Mouse (Mus musculus) cerebellum, adult 9-10 months (tissue): ENCODE data around the gene Gckr.
"Not testable (repeated sequence)": the region's sequence is repeated elsewhere in the genome, so short reads cannot be mapped to it uniquely, and the experiment has no call there.

Source experiments
- DNase-seq: peaks from one replicate; pipeline ENCODE4 v3.0.0; 2022

The Gckr gene

GRCm38 (mm10) chr5:31295606-31296141 is 1.6 kb upstream of the Gckr start, which contains the start of gene Fndc4:
Gene Fndc4, minus strand, starts transcription at chr5:31296080.
- peak; percentile 73 for DNase-seq

DNA sequence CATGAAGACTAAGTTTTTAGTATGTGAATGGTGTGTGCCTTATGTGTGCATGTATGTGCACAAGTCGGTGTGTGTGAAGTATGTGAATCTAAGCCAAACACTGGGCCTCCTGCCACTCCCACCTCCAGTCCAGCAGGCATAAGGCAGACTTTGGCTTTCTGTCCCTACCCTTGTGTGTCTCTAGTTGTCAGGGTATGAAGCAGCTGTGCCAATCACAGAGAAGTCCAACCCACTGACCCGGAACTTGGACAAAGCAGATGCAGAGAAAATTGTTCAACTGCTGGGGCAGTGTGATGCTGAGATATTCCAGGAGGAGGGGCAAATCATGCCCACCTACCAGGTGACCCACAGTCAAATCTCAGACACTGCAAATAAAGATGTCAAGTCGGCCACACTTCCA is 738 bp downstream of the Gckr start:
- no peak for DNase-seq

GRCm38 (mm10) chr5:31298486-31298885 is 1.2 kb downstream of the Gckr start:
- DNase-seq = no peak

DNA sequence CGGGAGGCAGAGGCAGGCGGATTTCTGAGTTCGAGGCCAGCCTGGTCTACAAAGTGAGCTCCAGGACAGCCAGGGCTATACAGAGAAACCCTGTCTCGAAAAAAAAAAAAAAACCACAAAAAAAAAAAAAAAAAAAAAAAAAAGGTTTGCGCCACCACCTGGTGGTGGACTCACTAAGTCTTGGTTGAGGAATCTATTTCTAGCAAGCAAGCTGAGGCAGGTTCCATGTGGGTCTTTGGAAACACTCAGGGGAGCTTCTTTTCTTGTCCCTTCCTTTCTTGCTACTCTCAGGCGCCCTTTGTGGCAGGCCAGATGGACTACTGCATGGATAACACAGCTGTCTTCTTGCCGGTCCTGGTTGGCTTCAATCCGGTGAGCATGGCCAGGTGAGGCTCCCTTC is 4.6 kb downstream of the Gckr start:
- DNase-seq = no peak

GRCm38 (mm10) chr5:31303093-31303492 is 5.8 kb downstream of the Gckr start:
- no peak for DNase-seq

DNA sequence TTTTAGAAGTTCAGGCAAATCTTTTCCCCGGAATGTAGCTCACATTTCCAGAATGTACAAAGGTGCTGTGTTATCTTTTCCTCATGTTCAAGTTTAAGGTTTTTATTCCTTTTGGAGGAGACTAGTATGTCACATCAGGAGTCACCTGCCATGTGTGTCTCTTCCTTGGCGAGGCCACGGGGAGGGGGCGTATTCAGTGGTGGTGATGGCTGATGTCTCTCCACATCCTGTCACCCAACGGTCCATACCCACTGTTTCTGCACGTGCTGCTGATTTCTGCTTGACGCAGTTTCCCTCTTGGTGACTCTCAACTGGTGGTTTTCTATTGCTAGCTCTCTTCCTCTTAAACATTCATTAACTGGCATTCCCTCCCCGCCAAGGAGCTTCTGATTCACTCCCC is 15.6 kb downstream of the Gckr start:
- DNase-seq = no peak

DNA sequence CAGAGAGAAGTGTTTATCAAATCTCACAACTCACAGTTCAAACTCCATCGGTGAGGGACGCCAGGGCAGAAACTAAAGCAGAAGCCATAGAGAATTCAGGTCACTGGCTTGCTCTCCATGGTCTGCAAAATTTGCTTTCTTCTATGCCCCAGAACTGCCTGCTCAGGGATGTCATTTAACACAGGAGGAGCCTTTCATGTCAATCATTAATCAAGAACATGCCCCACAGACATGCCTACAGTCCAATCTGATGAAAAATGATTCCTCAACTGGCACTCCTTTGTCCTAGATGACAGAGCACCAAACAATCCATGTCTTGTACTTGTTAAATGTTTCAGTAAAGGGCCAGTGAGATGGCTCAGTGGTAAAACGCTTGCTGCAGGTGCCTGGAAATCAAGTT is 25.5 kb downstream of the Gckr start:
- no peak for DNase-seq

DNA sequence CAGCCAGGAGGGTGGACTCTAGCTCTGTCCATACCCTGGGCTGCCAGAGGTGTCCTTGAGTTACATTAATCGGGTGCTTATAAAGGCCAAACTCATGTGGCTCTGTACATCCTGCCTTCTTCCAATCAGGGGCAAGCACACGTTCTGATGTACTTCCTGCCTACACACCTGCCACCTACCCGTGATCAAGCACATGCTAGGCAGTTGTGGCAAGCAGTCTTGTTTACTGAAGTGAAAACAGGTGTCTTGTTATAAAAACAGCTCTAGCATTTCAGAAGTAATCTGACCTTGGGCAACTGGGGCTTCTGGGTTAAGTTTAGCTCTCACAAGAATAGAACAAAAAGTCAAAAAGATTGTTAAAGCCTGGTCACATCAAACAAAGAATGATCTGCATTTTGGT is 26.8 kb downstream of the Gckr start:
- DNase-seq = no peak

DNA sequence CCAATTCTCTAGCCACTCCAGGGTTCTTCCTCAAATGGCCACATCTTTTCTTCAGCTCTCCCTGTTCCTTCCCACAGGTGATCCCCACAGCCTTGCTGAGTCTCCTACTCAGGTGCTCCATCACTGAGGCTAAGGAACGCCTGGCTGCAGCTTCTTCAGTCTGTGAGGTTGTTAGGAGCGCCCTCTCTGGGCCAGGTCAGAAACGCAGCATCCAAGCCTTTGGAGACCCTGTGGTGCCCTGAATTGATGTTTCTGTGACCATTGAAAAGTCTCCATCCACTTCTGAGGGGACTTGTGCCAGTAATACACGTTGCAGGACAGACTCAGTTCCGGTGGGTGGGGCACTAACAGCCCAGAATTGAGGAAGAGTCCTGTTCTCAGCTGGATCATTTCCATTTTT is 29.6 kb downstream of the Gckr start:
- DNase-seq = no peak

DNA sequence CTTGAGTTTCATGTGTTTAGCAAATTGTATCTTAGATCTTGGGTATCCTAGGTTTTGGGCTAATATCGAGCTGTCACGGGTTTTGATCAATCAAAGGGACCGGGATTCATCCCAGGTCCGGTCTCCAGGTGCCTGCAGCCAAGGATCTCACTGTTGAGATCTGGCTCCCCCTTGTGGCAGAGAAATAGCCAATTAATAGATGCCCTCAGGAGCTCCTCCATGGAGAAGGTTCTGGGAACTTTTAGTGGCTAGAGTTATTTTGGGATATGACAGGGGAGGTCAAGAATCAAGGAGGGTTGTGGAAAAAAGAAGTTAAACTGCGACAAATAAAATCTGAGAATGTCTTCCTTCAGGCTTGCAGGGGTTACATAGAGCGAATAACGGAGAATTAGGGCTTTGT is 31.0 kb downstream of the Gckr start:
- peak; percentile 68 for DNase-seq

DNA sequence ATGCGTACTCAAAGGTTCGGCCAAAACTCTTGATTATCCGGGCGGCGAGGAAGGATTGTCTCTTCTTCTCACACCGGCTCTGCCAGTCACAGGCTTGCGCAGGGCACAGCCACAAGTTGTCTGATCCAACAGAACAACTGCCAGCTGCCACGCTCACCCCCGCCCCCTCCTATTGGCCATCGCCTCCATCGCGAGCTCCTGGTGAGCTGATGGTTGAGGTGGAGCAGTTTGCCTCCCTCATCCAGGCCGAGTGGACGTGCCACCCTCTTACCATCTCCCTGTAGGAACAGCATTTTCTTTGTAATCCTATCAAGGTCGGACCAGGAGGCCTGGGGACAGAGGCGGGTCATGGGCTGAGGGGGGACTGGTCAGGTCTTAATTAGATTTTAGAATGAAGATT is 60.3 kb downstream of the Gckr start:
- not testable (repeated sequence) for DNase-seq

GRCm38 (mm10) chr5:31360955-31361354 is 63.7 kb downstream of the Gckr start:
- DNase-seq = no peak
